Mouse (Mus musculus) ES-Bruce4 (cell line): ENCODE measurements at regions not wholly inside any gene's neighbourhood (a gene's known extent, or its start where the extent isn't known, plus 50 kb on each side); places are given as distances from the start of the nearest gene placed in this dataset.

Experiments used
- H3K27ac ChIP-seq: 2 replicates; pipeline ENCODE4 v1.5.1; 2012; ENCODE audit warnings: low read length, inconsistent platforms; ENCODE audit not compliant: insufficient read depth
- H3K27me3 ChIP-seq: 2 replicates; pipeline ENCODE4 v1.6.1; 2012; ENCODE audit warnings: mild to moderate bottlenecking, low read length, inconsistent platforms; ENCODE audit not compliant: control insufficient read depth, poor library complexity, insufficient read depth, severe bottlenecking
- H3K36me3 ChIP-seq: 2 replicates; pipeline ENCODE4 v1.6.1; 2012; ENCODE audit warnings: inconsistent platforms, mild to moderate bottlenecking, low read length, moderate library complexity; ENCODE audit not compliant: control insufficient read depth, poor library complexity, insufficient read depth, severe bottlenecking
- H3K4me1 ChIP-seq: one replicate; pipeline ENCODE4 v1.8.1; 2011; ENCODE audit warnings: low read length; ENCODE audit not compliant: control insufficient read depth, insufficient read depth
- H3K4me3 ChIP-seq: 2 replicates; pipeline ENCODE4 v1.5.1; 2011; ENCODE audit warnings: low read depth, mild to moderate bottlenecking, low read length
- H3K9ac ChIP-seq: 2 replicates; pipeline ENCODE4 v1.6.1; 2012; ENCODE audit warnings: low read depth, mild to moderate bottlenecking, inconsistent platforms; ENCODE audit not compliant: poor library complexity, severe bottlenecking
- H3K9me3 ChIP-seq: replicated peaks from 2 replicates; pipeline ENCODE4 v1.6.1; 2012; ENCODE audit warnings: mild to moderate bottlenecking, low read length, inconsistent platforms; ENCODE audit not compliant: control insufficient read depth, poor library complexity, insufficient read depth, severe bottlenecking
- CTCF ChIP-seq: IDR thresholded peaks from one replicate; pipeline ENCODE4 v1.8.1; 2011; ENCODE audit warnings: low read depth, low read length
- EP300 ChIP-seq: IDR thresholded peaks from 2 replicates; pipeline ENCODE4 v1.6.1; 2011; ENCODE audit warnings: low read depth, low read length; ENCODE audit not compliant: insufficient read depth
- POLR2A ChIP-seq: IDR thresholded peaks from one replicate; pipeline ENCODE4 v1.8.1; 2011; ENCODE audit warnings: low read length; ENCODE audit not compliant: insufficient read depth

GRCm38 (mm10) chr1:61274244-61274643 is 296.5 kb downstream of the Icos start:
- H3K9me3 ChIP-seq = no peaks in the 10 kb centered on the region
- TF ChIP-seq CTCF (no peak), EP300 (no peak), POLR2A (no peak)
- no peak overlapping the region for H3K27ac ChIP-seq
- no peaks in the 10 kb centered on the region for H3K4me1 ChIP-seq
- H3K27me3 ChIP-seq = no peaks in the 10 kb centered on the region; the same call in 1 of the 2 replicates
- H3K4me3 ChIP-seq = no peak overlapping the region
- no peaks in the 10 kb centered on the region for H3K36me3 ChIP-seq
- no peak overlapping the region for H3K9ac ChIP-seq

- Histone ChIP-seq H3K9ac (no peak overlapping the region), H3K27me3 (no peaks in the 10 kb centered on the region; the same call in 1 of the 2 replicates)
- TF ChIP-seq CTCF = no peak
- no peak for TF ChIP-seq EP300
- TF ChIP-seq POLR2A = no peak
Observed at GRCm38 (mm10) chr1:61277170-61277710, 299.5 kb downstream of the Icos start.

GRCm38 (mm10) chr1:61288185-61288584 is 310.5 kb downstream of the Icos start:
- no peaks in the 10 kb centered on the region for H3K36me3 ChIP-seq
- H3K27ac ChIP-seq = no peak overlapping the region
- H3K9me3 ChIP-seq = no peaks in the 10 kb centered on the region
- no peak overlapping the region for H3K9ac ChIP-seq
- no peak overlapping the region for H3K4me3 ChIP-seq
- TF ChIP-seq CTCF (no peak), POLR2A (no peak), EP300 (no peak)
- no peaks in the 10 kb centered on the region for H3K4me1 ChIP-seq
- no peaks in the 10 kb centered on the region for H3K27me3 ChIP-seq

More at GRCm38 (mm10) chr1:61277170-61277710, 299.5 kb downstream of the Icos start:
- no peak overlapping the region for H3K4me3 ChIP-seq
- H3K36me3 ChIP-seq = no peaks in the 10 kb centered on the region
- no peaks in the 10 kb centered on the region for H3K9me3 ChIP-seq
- no peak overlapping the region for H3K27ac ChIP-seq
- H3K4me1 ChIP-seq = no peaks in the 10 kb centered on the region

- no peaks in the 10 kb centered on the region for H3K27me3 ChIP-seq
- H3K4me1 ChIP-seq = no peaks in the 10 kb centered on the region
- H3K36me3 ChIP-seq = no peaks in the 10 kb centered on the region
- H3K9ac ChIP-seq = no peak overlapping the region
- TF ChIP-seq EP300 (no peak), POLR2A (no peak), CTCF (no peak)
- no peaks in the 10 kb centered on the region for H3K9me3 ChIP-seq
- no peak overlapping the region for H3K4me3 ChIP-seq
- H3K27ac ChIP-seq = no peak overlapping the region
Observed at GRCm38 (mm10) chr1:61288946-61289345, 311.2 kb downstream of the Icos start.

GRCm38 (mm10) chr1:61289552-61289951 is 311.8 kb downstream of the Icos start:
- Histone ChIP-seq H3K9ac (no peak overlapping the region), H3K36me3 (no peaks in the 10 kb centered on the region), H3K27ac (no peak overlapping the region), H3K4me1 (no peaks in the 10 kb centered on the region), H3K4me3 (no peak overlapping the region), H3K27me3 (no peaks in the 10 kb centered on the region), H3K9me3 (no peaks in the 10 kb centered on the region)
- TF ChIP-seq POLR2A (no peak), EP300 (no peak), CTCF (no peak)

- Histone ChIP-seq H3K27ac (no peak overlapping the region), H3K4me3 (no peak overlapping the region), H3K9me3 (no peaks in the 10 kb centered on the region), H3K9ac (no peak overlapping the region), H3K4me1 (no peaks in the 10 kb centered on the region), H3K27me3 (no peaks in the 10 kb centered on the region), H3K36me3 (no peaks in the 10 kb centered on the region)
- TF ChIP-seq POLR2A (no peak), CTCF (no peak), EP300 (no peak)
Observed at GRCm38 (mm10) chr1:61293106-61293505, 315.4 kb downstream of the Icos start.
